Mouse (Mus musculus): ENCODE measurements at regions not wholly inside any gene's neighbourhood (a gene's known extent, or its start where the extent isn't known, plus 50 kb on each side); places are given as distances from the start of the nearest gene placed in this dataset.
"Not testable (repeated sequence)": the region's sequence is repeated elsewhere in the genome, so short reads cannot be mapped to it uniquely, and the experiment has no call there.

DNA sequence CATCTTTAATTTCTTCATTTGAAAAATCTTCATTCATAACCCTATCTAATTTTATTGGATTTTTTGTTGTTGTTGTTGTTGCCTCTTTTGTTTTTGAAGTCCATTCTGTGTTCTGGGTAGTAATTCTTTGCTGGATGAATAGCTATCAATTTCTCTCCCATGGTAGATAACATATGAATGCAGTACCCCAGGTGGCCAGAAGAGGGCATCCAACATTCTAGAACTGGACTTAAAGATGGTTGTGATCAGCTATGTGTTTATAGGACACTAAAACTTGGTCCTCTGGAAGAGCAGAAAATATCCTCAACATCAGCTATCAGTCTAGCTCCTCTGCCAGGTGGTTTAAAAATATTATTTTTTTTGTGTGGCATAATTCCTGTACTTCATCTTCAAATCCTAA lies 73.0 kb downstream of the Prl2c3 start:
- DNase-seq = not testable (repeated sequence)

DNA sequence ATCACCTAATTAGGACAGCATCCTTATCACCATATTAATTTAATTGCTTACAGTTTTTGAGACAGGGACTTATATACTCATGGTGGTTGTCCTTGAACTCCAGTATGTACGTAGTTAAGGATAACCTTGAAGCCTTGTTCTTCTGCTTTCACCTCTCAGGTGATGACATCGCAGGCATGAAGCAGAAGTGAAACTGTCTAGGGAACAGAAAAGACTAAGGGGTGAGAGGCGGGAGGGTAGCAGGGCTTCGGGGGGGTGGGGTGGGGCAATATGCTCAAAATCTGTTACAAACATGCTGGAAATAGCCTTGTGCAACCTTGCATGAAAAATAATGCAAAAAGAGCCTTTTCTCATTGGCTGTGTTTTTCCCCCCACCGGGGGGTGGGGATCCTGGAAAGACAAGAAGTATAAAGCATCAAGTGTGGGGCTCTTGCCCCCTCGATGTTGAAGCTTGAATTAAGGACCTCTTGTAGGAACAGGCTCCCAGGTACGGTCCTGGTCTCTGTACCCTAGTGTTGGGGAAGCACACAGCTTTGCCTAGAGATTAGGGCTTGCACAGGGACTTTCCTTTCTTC lies 81.8 kb downstream of the Prl2c3 start:
- not testable (repeated sequence) for DNase-seq

DNA sequence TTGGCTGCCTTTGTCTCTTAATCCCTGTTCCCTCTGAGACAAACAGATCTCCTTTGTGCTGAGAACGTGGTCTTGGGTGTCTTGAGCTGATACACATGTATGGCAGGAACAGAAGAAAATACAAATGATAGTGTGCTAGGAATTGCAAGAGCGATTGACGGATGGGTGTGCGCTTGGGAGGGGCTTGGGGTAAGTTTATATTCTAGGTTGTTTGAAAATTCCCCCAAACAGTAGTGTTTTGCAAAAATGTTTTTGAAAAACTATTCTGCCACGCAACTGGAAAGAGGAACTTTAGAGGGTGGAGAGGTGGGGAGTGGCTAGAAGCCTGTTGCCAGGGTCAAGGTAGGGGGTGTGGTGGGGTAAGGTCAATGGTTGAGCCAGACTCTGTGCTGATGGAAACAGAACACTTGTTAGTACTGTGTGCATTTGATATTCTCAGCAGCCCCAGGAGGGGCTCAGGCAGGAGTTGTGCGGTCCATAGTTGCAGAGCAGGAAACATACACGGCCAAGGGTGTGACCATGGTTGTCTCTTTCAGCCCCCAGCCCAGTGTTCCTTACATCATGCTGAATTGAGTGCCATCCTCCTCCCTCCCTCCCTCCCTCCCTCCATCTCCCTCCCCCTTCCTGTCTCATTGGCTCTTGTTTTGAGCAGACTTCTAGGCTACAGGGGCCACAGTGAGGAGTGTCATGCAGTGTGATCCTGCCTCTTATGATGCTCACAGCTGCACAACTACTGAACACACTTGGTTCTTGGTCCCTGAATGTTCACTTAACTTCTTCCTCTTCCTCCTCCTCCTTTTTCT lies 88.2 kb downstream of the Prl2c3 start:
- DNase-seq = no peak

DNA sequence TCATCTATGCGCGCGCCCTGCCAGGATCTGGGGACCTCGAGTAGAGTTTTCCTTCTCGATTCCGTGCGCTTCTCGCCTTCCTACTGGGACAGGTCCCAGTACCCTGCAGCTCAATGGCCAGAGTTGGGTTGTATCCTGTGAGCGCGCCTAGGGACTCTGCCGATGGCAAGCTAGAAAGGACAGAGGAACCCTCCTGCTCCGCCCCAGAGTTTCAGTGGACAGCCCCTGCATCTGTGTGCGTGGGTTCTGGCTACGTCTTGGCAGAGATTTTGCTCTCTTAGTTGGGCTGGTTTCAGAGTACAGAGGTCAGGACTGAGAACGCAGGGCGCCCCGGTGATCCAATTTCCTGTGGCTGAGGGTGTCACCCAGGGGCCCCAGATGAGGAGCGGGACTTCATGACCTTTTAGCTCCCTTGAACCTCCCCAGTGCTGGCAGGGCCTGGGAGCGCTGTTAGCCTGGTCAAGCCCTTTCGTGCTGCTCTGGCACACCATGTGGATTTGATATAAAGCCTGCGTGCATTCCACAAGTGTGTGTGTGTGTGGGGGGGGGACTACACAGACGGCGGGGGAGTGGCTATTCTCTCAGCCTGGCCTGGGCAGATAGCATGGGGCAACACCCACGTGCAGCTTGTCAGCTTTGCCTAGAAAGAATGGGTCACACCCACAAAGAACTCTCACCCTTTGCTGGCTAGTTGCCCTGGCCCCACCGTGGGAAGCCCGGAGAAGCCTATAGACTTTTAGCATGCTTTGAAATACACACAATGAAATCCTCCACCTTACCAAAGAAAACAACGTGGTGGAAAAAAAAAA lies 96.9 kb downstream of the Prl2c3 start:
- DNase-seq = peak; percentile 23

DNA sequence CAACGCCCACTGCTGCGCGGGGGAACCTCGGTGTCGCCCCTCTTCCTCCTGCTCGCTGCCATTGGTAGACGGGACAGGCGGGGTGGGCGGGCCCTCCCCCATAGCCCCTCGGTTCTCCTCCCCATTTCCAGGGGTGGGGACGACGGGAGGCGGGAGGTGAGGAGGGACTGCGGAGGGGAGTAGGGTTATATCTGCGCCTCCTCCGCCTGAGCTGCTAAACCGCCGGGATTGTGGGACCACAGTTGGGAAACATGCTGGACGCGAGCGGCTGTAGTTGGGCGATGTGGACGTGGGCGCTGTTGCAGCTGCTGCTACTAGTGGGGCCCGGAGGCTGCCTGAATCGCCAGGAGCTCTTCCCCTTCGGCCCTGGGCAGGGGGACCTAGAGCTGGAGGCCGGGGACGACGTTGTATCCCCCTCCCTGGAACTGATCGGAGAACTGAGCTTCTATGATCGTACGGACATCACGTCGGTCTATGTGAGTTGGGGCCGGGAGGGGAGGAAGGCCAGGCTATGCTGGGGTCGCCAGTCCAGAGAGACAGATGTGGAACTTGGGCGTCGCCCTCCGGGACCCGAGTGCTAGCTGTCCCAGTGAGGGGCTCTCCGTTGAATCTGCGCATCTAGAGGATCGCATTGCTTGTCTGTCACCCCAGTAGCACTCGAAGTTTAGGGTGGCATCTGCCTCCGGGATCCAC lies 97.6 kb downstream of the Prl2c3 start:
- DNase-seq = peak; percentile 46

DNA sequence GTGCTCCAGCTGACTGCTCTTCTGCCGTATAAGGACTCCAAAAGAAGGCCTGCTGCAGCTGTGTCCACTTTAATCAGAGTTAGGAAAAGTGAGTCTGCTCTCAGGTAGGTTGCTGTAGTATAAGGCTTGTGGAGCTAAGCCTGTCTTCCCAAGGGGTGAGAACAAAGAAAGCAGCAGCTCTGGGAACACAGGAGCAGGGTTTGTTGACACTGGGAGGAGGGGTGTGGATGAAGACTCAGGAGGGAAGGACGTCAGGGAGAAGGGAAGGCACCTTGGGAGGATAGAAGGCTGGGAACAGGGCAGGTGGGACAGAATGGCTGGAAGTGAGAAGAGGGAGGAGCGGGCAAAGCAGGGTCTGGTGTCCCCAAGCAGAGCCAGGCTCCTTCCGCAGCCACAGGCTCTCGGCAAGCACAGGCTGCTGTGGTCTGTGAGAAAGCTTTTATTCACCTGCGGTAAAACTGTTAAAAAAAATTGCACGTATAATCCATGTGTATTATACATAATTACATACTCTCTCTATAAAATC lies 106.2 kb downstream of the Prl2c3 start:
- DNase-seq = not testable (repeated sequence)

DNA sequence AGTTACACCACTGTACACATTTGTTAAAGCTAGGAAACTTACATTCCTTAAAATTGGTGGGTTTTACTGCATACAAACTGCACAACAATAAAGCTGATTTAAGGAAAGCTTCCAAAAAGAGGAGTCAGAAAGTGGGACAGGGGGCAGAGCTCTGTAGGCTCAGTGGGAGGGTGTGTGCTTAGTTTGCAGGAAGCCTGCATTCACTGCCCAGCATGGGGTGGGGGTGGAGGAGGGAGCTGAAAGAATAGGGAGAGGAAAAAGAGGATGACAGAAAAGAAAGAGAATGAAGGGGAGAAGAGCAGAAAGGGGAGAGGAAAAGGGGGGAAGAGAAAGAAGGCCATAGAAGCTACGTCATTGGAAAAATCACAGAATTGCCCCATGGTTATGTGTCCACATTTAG lies 111.1 kb downstream of the Prl2c3 start:
- DNase-seq = not testable (repeated sequence)

DNA sequence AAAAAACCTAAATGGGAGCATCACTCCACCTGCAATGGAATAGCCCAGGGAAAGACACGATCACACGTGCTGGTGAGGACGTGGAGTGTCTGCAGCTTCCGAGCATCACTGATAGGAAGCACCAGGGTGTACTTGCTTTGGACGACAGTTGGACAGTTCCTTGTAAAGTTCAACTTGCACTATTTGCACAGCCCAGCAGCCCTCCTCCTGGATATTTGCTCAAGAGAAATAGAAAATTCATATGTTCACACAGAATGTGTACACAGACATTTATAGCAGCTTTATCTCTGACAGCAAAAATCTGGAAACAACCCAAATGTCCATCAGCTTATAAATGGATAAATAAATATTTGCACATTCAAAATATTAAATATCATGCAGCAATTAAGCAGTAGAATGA lies 111.7 kb downstream of the Prl2c3 start:
- DNase-seq = not testable (repeated sequence)

DNA sequence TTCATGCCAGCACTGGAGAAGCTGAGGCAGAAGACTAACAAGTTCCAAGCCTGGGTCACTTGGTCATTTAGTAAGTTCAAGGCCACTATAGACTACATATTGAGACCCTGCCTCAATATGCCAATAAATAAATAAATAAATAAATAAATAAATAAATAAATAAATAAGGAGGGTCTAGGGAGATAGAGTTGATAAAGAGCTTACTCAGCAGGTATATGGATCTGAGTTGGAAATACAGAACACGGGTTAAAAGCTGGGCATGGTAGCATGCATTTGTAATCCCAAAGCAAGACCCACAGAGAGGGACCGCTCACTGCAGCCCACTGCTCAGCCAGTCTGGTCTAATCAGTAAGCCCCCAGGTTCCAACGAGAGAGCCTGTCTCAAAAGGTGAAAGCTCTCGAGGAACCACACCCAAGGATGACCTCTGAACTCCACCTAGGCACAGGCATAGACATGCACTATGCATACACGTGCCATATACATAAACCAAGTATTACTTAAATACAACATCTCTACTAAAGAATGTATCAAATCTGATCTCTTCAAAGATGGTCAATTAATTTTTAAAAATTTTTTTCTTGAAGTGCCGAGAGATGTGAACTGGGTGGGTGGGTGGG lies 115.4 kb downstream of the Ero1lb start:
- DNase-seq = not testable (repeated sequence)

DNA sequence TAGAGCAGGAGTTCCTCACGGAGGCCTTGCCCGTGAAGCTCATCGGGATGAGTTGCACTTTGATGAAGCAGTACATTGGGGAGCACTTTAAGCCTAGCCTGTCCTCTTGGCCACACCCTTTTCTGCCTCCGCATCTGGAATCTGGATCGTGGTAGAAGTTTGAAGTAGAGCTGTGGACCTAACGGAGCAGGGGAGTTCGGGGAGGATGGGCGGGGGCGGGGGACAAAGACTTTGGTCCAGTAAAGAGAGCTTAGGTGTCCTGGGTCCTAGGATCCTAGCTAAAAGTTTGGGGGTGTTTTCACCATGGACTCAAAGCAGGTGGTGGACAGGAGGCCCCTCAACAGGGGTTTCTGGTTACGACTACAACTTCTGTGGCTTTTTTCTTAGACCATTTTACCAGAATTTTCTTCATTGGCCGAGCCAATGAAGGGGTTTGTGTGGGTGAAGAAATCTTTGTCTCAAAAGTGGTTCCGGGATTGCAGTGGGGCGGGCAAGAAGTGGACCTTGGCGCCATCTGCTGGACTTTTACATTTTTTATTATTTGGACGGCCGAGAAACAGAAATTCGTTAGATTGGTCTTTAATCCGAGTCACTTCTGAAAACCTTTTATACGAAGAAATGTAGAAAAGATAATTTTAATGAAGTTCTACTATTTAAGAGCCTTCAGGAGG lies 114.7 kb downstream of the Ero1lb start:
- DNase-seq = peak; percentile 58

DNA sequence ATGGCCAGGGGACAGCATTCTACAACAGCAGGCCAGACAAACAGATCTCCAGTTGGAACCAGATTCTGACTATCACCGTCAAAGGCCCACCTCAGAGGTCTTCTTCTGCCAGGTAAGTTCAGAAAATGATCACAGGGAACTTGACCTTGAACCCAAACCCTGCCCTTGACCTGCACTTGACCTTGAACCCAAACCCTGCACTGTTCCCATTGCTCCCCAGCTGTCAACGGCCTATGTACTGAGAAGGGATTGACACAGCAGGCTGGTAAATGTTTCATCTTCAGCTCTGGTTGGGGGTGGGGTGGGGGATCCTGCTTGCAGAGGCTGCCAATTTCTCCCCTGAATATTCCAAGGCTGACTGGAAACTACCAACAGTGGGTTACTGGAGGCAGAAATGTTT lies 111.7 kb downstream of the Ero1lb start:
- DNase-seq = no peak

DNA sequence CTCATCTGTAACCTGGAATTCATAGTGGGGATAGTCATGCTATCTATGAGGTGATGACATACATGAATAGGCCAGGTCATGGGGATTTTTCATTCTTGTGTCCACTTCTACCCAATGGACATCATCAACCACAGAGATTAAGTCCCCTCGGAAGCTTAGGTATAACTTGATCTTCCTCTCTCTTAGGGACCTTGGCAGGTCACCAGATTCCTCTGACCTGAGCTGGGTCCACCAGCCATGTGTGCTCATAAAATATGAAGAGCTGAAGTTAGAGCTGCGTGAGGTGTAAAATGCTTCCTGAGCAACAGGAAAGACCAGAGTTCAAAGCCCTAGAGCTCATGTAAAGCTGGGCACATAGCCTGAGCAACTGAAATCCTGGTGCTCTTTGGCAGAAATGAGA lies 105.3 kb downstream of the Ero1lb start:
- not testable (repeated sequence) for DNase-seq

DNA sequence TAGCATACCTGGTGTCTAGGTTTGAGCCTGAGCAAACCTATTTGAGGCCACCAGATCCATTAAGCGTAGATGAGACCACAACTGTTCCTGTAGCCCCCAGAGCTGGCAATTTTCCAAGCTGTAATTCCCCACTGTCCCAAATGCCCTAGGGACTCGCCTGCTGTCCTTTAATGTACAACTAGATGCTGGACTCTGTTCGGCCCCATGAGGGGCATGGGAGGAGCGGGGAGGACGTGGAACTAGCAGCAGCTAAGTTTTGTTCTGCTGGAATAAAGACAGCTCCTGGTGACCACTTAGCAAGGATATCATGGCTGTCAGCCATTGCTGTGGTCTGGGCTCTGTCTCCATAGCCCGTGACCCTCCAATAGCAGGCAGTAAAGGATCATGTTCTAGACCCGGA lies 103.1 kb downstream of the Ero1lb start:
- not testable (repeated sequence) for DNase-seq

DNA sequence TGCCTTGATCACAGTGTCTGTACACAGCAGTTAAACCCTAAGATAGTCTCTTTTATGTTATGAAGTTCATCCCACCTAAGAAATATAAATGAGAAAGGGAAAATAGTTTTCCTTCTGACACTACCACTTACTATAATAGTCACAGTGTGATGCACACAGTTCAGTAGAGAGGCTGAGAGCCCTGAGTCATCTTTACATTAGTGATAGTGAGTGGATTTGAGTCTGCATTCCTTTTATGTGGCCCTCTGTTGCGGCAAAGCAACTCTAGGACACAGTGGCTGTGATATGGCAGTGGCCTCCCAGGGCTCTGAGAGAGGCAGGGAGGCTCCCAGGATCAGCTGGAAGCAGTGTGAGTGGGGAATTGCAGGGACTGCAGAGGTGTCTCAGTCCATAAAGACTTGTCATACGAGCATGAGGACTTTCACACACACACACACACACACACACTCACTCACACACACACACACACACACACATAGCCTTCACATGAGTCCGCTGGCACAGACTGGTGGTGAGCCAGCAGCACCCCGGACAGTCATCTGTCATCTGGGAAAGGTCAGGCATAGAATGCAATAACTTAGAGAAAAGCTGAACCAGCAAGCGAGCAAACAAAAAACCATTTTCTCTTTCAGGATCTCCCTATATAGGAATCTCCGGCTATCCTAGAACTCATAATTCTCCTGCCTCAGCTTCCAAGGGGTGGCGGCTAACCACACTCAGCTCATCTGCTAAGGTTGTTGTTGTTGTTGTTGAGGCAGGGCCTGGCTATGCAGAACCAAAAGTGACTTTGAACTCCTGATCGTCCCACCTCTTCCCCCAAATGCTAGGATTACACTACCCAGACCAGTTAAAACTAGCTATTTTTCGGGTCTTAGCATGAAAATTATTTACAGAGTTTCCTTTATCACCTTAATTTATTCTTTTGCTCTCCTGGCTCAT lies 102.3 kb downstream of the Ero1lb start:
- peak; percentile 82 for DNase-seq

DNA sequence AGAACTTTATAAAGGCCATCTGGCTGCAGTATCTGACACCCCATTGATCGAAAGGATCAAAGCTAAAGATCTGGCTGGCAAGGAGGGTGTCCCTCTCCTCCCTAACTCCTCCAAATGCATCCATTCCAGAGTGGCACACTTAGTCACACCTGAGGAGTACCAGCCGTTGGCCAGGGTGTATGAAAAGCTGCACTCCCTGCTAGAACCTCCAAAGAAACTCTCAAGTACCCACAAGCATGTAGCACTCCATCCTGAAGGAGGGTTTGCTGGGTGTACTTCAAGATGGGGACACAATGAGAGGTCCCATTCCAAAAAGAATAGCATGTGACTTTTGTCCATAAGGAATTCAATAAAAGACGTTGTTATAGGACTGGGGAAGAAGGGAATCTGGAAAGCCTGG lies 100.4 kb downstream of the Ero1lb start:
- DNase-seq = not testable (repeated sequence)

Data from adrenal gland, adult 2 months (tissue).